Mouse (Mus musculus) layer of hippocampus, adult 2 months (tissue): Measurements from ENCODE around the gene Ptpn9. TPM values are rescaled to one million over a fixed set of nuclear protein-coding genes. Genes with fewer than 3 reads are reported as not detected.
"Not testable (repeated sequence)": the region's sequence is repeated elsewhere in the genome, so short reads cannot be mapped to it uniquely, and the experiment has no call there.

Experiments
- DNase-seq, 2 experiments: peaks; one replicate each; pipeline ENCODE4 v3.0.0; 2022; ENCODE audit warnings: low spot score in 2 of 2
- H3K27ac ChIP-seq: fragments of 200-600 bp; 2 replicates; pipeline ENCODE4 v1.8.1; 2022
- H3K4me3 ChIP-seq: fragments of 200-600 bp; 2 replicates; pipeline ENCODE4 v1.8.1; 2022; ENCODE audit warnings: mild to moderate bottlenecking
- CTCF ChIP-seq: fragments of 200-600 bp; conservative IDR thresholded peaks from 2 replicates; pipeline ENCODE4 v1.8.1; 2022; ENCODE audit warnings: antibody characterized with exemption, mild to moderate bottlenecking, moderate library complexity
- total RNA-seq, 2 experiments: library from RNA; stranded (reverse); gene quantifications; 2 replicates each; pipeline ENCODE4 v1.2.3; 2021

Ptpn9 gene
- total RNA-seq, 2 experiments from 2014 or later, result 27.4 to 30.6 TPM

DNA sequence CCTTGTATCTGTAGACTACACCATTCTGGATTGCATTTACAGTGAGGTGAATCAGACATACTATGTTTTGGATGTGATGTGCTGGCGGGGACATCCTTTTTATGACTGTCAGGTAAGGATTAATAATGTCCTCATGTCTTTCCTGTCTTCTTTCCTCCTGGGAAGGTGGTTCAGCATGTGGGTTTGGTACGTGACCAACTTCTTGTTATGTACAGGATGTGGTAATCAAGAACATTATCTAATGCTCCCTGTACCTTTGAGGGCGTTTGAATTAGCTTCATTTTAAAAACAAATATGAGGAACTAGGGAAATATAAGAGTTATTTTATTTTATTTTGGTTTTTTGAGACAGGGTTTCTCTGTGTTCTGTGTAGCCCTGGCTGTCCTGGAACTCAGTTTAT is 19.5 kb upstream of the Ptpn9 start:
- no peak overlapping the region for H3K4me3 ChIP-seq
- TF ChIP-seq CTCF, result no peak
- no peak for DNase-seq
- H3K27ac ChIP-seq, result no peak overlapping the region

DNA sequence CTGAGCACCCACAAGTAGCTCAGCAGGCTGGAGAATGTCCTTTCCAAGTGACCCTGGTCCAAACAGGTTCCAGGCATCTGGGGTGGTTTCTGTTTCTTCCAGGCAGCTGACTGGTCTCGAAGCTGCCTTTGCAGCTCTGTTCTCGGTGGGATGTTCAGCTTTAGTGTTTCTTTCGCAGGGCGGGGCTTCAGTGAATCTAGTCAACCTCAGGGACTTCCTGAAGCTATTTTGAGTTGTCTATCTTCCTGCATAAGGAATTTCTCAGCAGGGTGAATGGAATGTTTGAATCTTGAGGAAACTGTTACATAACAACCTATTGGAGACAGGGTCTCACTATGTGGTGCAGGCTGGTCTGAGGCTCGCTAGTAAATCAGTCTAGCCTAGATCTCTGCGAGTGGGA is 14.5 kb upstream of the Ptpn9 start:
- TF ChIP-seq CTCF, result no peak
- no peak for DNase-seq
- H3K27ac ChIP-seq, result no peak overlapping the region
- no peak overlapping the region for H3K4me3 ChIP-seq

DNA sequence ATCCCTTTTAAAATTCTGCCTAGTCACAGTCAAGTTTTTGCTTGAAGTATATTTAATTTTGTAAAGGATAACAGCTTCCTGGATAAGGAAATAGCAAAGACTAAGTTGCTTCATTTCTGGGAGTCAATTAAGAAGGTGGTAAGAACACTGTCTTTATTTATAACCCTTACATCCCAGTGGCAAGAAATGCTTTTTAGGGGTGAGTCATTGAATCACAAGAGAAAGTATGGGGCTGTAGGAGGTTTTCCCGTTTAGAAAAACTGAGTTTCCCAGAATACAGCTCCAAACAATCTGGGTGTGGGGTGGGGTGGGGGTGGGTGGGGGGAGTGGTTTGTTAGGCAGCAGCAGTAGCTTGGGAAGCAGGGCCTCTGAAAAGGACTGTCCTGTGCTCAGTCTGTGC is 13.2 kb upstream of the Ptpn9 start:
- peak overlapping the region; percentile 53; the same call in 1 of the 2 replicates for H3K27ac ChIP-seq
- no peak for TF ChIP-seq CTCF
- no peak for DNase-seq
- no peak overlapping the region for H3K4me3 ChIP-seq

DNA sequence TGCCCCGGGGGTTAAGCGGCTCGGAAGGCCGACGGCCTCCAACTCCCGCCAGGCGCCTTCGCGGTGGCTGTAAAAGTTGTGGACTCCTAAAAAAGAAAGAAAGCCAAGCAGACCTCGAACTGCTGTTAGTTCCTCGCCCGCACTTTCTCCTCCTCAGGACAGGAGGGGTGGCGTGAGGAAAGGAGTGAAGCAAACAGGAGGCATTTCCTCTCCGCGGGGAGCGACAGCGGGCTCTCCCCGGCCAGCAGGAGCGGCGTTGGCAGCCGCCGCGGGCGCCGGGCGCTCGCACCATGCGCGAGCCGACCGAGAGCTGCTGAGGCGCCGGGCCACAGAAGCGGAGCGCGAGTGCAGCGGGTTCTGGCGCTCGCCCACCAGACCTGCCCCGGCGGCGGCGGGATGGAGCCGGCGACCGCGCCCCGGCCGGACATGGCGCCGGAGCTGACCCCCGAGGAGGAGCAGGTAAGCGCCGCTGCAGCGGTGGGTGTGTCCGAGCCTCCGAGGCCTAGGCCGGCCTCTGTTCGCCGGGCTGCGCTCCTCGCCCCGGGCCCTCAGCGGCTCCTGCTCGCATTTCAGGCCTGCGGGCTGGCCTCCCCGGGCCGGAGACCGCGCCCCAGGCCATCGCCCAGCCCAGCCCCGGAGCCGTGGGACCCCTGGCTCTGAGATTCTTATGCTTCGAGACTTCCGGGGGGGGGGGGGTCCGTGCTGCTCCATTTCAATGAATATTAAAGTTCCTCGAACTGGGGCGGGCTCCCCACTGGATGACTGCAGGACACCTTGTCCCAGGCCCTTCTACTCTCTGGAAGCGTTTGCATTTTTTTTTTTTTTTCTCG is 690 bp downstream of the Ptpn9 start:
- DNase-seq, result peak in 1 of 2 experiments; percentile 16
- no peak for TF ChIP-seq CTCF
- peak overlapping the region; percentile 90 for H3K27ac ChIP-seq
- H3K4me3 ChIP-seq, result peak overlapping the region; percentile 62

DNA sequence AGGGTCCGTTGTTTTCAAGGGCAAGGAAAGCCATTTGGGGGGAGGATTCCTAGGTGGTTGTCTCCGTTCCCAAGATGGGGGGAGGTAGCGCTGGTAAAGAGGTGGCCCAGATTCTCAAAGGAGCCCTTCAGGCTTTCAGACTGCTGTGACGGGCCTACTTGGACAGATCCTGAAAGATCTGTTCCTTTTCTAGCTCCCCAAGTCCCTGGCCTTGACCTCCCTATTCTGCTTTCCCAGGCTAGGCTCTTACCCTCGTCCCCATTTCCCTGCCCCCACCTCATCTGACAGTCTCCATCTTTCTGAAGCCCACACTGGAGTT is 1.3 kb downstream of the Ptpn9 start:
- no peak for TF ChIP-seq CTCF
- peak overlapping the region; percentile 90 for H3K27ac ChIP-seq
- peak overlapping the region; percentile 62 for H3K4me3 ChIP-seq
- peak in 1 of 2 experiments; percentile 21 for DNase-seq

DNA sequence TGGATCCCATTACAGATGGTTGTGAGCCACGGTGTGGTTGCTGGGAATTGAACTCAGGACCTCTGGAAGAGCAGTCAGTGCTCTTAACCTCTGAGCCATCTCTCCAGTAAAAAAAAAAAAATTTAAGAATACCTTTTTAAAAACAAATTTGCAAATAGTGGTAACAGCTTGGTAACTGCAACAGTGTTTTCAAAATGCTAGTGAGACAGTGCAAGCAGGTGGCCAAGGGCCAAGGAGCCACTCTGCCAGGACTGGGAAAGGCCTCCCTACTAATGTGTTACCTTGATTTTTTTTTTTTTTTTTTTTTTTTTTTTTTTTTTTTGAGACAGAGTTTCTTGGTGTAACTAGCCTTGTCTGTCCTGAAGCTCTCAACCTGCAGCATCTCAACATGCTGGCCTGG is 2.5 kb downstream of the Ptpn9 start:
- not testable (repeated sequence) for H3K4me3 ChIP-seq, DNase-seq, H3K27ac ChIP-seq

DNA sequence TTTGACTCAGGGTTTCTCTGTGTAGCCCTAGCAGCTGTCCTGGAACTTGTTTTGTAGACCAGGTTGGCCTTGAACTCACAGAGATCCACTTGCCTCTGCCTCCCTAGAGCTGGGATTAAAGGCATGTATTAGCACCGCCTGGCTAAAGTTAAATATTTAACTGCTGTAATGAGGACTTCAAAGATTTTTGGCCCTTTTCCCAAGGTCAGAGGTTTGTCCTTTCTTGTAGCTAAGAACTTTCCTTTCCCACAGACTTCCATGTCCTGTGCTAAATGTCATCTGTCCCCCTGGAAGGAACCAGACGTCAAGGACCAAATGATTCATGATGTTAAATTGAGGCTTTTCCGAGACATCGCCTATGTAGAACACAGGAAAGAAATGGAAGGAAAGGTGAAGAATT is 8.3 kb downstream of the Ptpn9 start:
- no peak overlapping the region for H3K4me3 ChIP-seq
- DNase-seq, result no peak
- no peak overlapping the region for H3K27ac ChIP-seq
- TF ChIP-seq CTCF, result no peak

DNA sequence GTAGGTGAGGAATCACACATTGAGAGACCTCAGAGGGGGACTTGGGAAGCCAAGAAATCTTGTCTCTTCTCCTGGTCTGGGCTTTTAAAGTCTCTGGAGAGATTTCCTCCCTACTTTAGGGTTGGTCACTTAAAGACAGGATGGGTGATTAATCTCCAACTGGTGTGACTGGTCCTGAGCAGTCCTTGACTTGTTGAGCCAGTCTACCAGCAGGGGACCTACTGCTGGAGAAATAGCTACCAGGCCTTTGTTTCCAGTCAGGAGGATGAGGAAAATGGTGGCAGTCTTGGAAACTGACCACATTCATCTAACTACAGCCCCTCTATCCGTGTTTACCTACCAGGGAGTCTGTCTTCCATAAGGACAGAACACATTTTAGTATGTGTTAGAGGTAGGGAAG is 17.7 kb downstream of the Ptpn9 start:
- no peak for DNase-seq

DNA sequence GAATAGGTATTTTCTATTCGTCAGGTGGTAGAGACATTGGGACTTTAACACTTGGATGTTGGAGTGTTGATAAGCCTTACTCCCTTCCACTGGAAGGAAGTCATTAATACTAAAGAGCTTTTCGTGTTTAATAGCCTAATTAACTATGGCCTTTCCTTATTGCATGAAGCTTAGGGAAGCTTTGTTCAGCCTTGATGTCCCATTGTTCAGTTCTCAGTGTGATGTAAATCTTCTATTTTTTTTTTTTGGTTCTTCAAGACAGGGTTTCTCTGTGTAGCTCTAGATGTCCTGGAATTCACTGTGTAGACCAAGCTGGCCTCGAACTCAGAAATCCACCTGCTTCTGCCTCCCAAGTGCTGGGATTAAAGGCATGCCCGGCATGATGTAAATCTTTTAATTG is 18.2 kb downstream of the Ptpn9 start:
- Histone ChIP-seq H3K27ac (no peak overlapping the region), H3K4me3 (no peak overlapping the region)
- no peak for TF ChIP-seq CTCF
- DNase-seq, result no peak

More for the DNA sequence above, 17.7 kb downstream of the Ptpn9 start:
- TF ChIP-seq CTCF, result no peak
- H3K4me3 ChIP-seq, result no peak overlapping the region
- no peak overlapping the region for H3K27ac ChIP-seq

DNA sequence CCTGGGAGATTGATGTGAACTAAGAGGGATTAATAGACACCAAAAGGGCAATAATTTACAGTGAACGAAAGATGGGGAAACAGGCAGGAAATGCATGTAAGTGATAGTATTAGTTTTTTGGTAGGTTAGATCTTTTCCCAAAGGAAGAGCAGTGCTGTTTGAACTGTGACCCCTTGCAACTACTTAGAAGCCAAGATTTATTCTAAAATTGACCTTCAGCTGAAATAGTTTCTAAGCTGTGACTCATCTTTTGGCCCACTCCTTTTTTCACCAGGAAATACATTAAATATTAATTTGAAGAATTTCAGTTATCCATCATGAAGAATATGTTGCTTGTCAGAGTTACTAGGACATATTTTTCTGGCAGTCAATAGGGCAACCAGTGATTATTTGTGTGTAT is 19.0 kb downstream of the Ptpn9 start:
- Histone ChIP-seq H3K4me3 (no peak overlapping the region), H3K27ac (no peak overlapping the region)
- TF ChIP-seq CTCF, result no peak
- no peak for DNase-seq

DNA sequence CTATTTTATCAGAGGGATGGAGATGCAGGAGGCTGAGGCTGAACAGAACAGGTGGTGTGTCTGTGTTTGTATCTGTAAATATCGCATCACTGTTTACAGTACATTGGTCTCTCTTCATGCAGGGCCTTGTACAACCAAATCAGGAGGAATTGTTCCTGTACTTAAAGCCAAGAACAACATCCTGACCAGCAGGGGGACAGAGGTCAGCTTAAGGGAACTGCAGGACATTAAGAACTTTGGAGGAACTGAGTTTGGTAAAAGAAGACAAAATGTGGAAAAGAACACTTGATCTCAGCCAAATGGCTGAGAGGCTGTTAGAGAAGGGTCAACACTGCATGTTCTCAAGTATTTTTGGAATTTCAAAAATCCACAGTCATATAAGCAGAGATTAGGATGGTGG is 20.0 kb downstream of the Ptpn9 start:
- H3K27ac ChIP-seq, result no peak overlapping the region
- DNase-seq, result no peak
- peak; percentile 45 for TF ChIP-seq CTCF
- no peak overlapping the region for H3K4me3 ChIP-seq

DNA sequence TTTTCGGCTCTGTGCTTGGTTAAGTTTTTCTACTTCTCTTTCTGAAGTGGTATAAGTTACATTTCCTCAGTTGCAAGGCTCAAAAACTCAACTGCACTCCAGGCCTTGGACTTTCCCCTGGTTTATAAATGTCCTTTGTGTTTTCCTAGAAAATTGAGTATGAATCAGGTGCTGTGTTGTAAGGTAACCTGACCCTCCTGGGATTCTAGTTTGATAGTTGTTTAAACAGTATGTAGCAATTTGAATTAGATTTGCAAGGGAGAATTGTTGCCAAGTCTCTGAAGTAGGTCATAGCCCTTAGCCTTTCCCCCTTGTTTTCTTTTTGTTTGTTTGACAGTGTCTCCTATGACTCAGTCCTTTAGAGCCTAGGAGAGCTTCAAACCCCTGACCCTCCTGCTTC is 22.9 kb downstream of the Ptpn9 start:
- no peak for DNase-seq
- peak overlapping the region; percentile 6; the same call in 1 of the 2 replicates for H3K27ac ChIP-seq
- TF ChIP-seq CTCF, result no peak
- H3K4me3 ChIP-seq, result no peak overlapping the region

DNA sequence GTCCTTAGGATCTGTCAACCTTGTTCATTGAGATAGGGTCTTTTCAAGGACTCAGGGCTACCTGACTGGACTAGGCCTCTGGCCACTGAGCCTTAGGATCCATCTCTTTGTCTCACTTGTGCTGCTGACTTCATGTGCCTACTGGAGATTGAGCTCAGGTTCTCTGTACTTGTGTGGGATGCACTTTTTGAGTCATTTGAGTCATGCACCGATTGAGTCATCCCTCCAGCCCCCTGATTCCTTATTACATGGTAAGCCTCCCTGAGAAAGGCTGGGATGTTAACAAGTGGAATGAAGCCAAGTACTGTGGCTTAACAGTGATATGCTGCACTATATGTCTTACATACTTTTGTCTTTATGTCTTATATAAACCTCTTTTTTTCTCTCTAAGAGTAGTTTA is 37.0 kb downstream of the Ptpn9 start:
- peak in 1 of 2 experiments; percentile 17 for DNase-seq
- Histone ChIP-seq H3K27ac (no peak overlapping the region), H3K4me3 (no peak overlapping the region)
- no peak for TF ChIP-seq CTCF

DNA sequence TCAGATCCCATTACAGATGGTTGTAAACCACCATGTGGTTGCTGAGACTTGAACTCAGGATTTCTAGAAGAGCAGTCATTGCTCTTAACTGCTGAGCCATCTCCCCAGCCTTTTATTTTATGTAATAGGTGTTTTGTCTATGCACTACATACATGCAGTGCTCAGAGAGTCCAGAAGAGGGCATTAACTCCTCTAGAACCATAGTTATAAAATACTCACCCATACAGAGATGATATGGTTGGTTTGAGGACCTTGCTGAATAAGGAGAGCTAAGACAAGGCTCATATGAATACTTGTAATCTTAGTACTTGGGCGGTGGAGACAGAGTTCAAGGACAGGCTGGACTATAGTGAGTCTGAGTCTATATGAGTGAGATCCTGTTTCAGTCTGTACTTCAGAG is 61.5 kb downstream of the Ptpn9 start:
- TF ChIP-seq CTCF, result peak; percentile 87
- Histone ChIP-seq H3K27ac (no peak overlapping the region), H3K4me3 (no peak overlapping the region)
- peak; percentile 46 to 51 for DNase-seq
